Mouse (Mus musculus): Measurements from ENCODE around the gene Rem1.

Gene Rem1

DNA sequence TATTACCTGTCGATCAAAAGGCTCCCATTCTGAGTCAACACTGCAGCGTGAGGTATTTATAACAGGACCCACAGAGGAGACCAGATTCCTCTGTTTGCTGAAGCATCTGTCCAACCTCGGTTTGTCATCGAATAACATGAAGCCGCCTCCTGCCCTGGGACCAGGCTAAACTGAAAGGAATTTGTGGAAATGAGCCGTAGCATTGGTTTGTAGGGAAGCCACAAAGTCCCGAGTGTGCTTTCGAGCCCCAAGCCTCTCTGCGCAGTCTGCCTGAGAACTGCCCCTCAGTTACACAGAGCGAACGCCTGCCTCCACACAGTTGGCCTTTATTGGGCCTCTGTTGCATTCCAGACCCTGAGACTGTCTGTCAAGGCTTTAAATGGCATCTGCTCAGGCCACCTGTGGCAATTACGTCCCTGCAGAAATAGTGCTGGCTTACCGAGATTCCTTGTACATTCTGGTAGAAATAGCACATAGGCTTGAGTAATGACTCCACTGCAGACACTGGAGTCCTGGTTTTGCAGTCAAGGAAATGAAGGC is 48.6 kb downstream of the Rem1 start:
- no peak for DNase-seq (ENCODE audit: low spot score in 2 of 2)

GRCm38 (mm10) chr2:152678302-152678701 is 51.6 kb downstream of the Rem1 start:
- peak in 1 of 2 experiments; percentile 59 for DNase-seq (ENCODE audit: low spot score in 2 of 2)

DNA sequence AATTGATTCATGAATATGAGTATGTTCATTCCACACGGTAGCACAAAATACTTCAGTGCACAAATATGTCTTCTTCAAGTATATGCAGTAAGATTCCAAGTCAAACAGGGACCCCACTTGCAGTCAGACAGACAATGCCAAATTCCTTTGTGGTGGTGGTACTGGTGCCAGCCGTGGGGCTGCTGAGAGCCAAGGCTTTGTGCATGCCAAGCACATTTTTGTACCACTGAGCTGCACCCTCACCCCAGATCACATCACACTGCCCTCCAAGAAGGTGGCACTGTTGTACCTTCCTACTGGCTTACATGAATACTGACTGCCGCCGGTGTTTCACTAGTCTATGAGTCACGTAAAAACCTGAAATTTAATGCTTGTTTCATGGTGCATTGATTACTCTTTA is 52.2 kb downstream of the Rem1 start:
- DNase-seq (ENCODE audit: low spot score in 2 of 2): no peak

- no peak for DNase-seq (ENCODE audit: low spot score in 2 of 2)
Measured at GRCm38 (mm10) chr2:152679701-152680355, 53.1 kb downstream of the Rem1 start.

GRCm38 (mm10) chr2:152683086-152683485 is 56.3 kb downstream of the Rem1 start:
- no peak for DNase-seq (ENCODE audit: low spot score in 2 of 2)

Measured in thymus, postnatal 10 days (tissue).